In genomic region chr12:57184401-57185147, GRCm38 (mm10) we compare ENCODE assay signal across 16 mouse cellular contexts. TPM values are rescaled to one million over a fixed set of nuclear protein-coding genes. Genes with fewer than 3 reads are reported as not detected.
DNase-seq lines count a peak whose midpoint lies in the region; ATAC-seq and TF ChIP-seq lines count a peak whose summit lies in the region.
"Had no signal": no experiment of that assay in that cellular context is flagged by ENCODE, and none has a peak within 500 bp of the region (broad histone marks: within the 10 kb centered on the region; RNA-seq: fewer than 3 reads in every experiment).

No protein-coding gene starts in this region.

- no peaks in the 10 kb centered on the region for H3K36me3 ChIP-seq in hindbrain, postnatal 0 days (ENCODE audit: insufficient read depth, low read length)
- no peaks in the 10 kb centered on the region for H3K36me3 ChIP-seq in hindbrain, embryonic 16.5 days (ENCODE audit: control insufficient read depth, insufficient read depth, low read length)
- no peaks in the 10 kb centered on the region for H3K36me3 ChIP-seq in liver, embryonic 11.5 days (ENCODE audit: control insufficient read depth, insufficient read depth, low read length)
- H3K36me3 ChIP-seq: embryonic facial prominence, embryonic 15.5 days; intestine, embryonic 15.5 days; lung, embryonic 15.5 days; midbrain, embryonic 12.5 days had no signal

- 53% methylated on average over 2 of the region's 2 CpGs for WGBS in hindbrain, postnatal 0 days
- WGBS in hindbrain, embryonic 16.5 days: 59% methylated on average over 2 of the region's 2 CpGs
- WGBS in liver, embryonic 11.5 days: 42% methylated on average over 2 of the region's 2 CpGs

- peak; percentile 45 for DNase-seq in hindbrain, postnatal 0 days (ENCODE audit: low spot score)
- peak; percentile 21 for DNase-seq in 416B (ENCODE audit: low read depth)
- peak; percentile 48 for DNase-seq in NIH3T3 (ENCODE audit: low read depth)
- DNase-seq in liver, embryonic 11.5 days (ENCODE audit: low spot score): no peak
- no peak for DNase-seq in urinary bladder, postnatal 25 days (ENCODE audit: low spot score)
- DNase-seq in adrenal gland, postnatal 36 days: no peak
- DNase-seq: cerebellum, adult 9-11 months; heart, adult 11 months; heart, postnatal 14 days had no signal

- no peak overlapping the region for H3K9ac ChIP-seq in hindbrain, postnatal 0 days (replicated peaks; ENCODE audit: low read length)
- H3K9ac ChIP-seq in hindbrain, embryonic 16.5 days (ENCODE audit: low read depth, low read length): no peak overlapping the region
- H3K9ac ChIP-seq in liver, embryonic 11.5 days (ENCODE audit: low read depth, low read length): no peak overlapping the region
- H3K9ac ChIP-seq: embryonic facial prominence, embryonic 15.5 days; intestine, embryonic 15.5 days; lung, embryonic 15.5 days; midbrain, embryonic 12.5 days had no signal

- no peak overlapping the region for H3K4me3 ChIP-seq in hindbrain, postnatal 0 days (ENCODE audit: low read length)
- no peak overlapping the region for H3K4me3 ChIP-seq in hindbrain, embryonic 16.5 days (ENCODE audit: low read length)
- no peak overlapping the region for H3K4me3 ChIP-seq in liver, embryonic 11.5 days (ENCODE audit: low read depth, low read length)
- H3K4me3 ChIP-seq: embryonic facial prominence, embryonic 15.5 days; intestine, embryonic 15.5 days; lung, embryonic 15.5 days; midbrain, embryonic 12.5 days had no signal

- H3K4me1 ChIP-seq in hindbrain, postnatal 0 days (ENCODE audit: insufficient read depth, low read length): no peaks in the 10 kb centered on the region
- H3K4me1 ChIP-seq in hindbrain, embryonic 16.5 days (ENCODE audit: control insufficient read depth, insufficient read depth, low read depth, low read length): no peaks in the 10 kb centered on the region
- peaks cover 8% of the 10 kb centered on the region for H3K4me1 ChIP-seq in liver, embryonic 11.5 days (replicated peaks; ENCODE audit: control insufficient read depth, insufficient read depth, low read length)
- H3K4me1 ChIP-seq: embryonic facial prominence, embryonic 15.5 days; intestine, embryonic 15.5 days had no signal

- no peak for ATAC-seq in hindbrain, postnatal 0 days
- no peak for ATAC-seq in hindbrain, embryonic 16.5 days
- ATAC-seq in liver, embryonic 11.5 days (replicated peaks; ENCODE audit: low FRiP score): peak; percentile 82
- ATAC-seq in granulocyte monocyte progenitor cell, adult 5-6 weeks (replicated peaks; ENCODE audit: poor library complexity, severe bottlenecking): no peak
- ATAC-seq: intestine, embryonic 15.5 days had no signal

- TF ChIP-seq CTCF in hindbrain, postnatal 0 days (IDR thresholded peaks at IDR 0.05; ENCODE audit: low read depth): peak; percentile 45

- no peak overlapping the region for H3K4me2 ChIP-seq in hindbrain, postnatal 0 days (ENCODE audit: low read depth, low read length)
- no peak overlapping the region for H3K4me2 ChIP-seq in hindbrain, embryonic 16.5 days (ENCODE audit: low read length)
- peak overlapping the region; percentile 35 for H3K4me2 ChIP-seq in liver, embryonic 11.5 days
- H3K4me2 ChIP-seq: embryonic facial prominence, embryonic 15.5 days; intestine, embryonic 15.5 days; lung, embryonic 15.5 days; midbrain, embryonic 12.5 days had no signal

- H3K27ac ChIP-seq in hindbrain, postnatal 0 days: no peak overlapping the region
- H3K27ac ChIP-seq in hindbrain, embryonic 16.5 days (ENCODE audit: low read depth, low read length): no peak overlapping the region
- no peak overlapping the region for H3K27ac ChIP-seq in liver, embryonic 11.5 days (ENCODE audit: low read depth, low read length)
- H3K27ac ChIP-seq: embryonic facial prominence, embryonic 15.5 days; intestine, embryonic 15.5 days; lung, embryonic 15.5 days; midbrain, embryonic 12.5 days had no signal

- H3K27me3 ChIP-seq in hindbrain, postnatal 0 days (ENCODE audit: insufficient read depth, low read length): no peaks in the 10 kb centered on the region
- no peaks in the 10 kb centered on the region for H3K27me3 ChIP-seq in hindbrain, embryonic 16.5 days (replicated peaks; ENCODE audit: control insufficient read depth, insufficient read depth, low read length)
- H3K27me3 ChIP-seq in liver, embryonic 11.5 days (replicated peaks; ENCODE audit: control insufficient read depth, insufficient read depth, low read length): no peaks in the 10 kb centered on the region
- H3K27me3 ChIP-seq: intestine, embryonic 15.5 days; lung, embryonic 15.5 days had no signal

- H3K9me3 ChIP-seq in hindbrain, postnatal 0 days (ENCODE audit: low read length): no peaks in the 10 kb centered on the region
- H3K9me3 ChIP-seq in hindbrain, embryonic 16.5 days (ENCODE audit: control insufficient read depth, low read length): no peaks in the 10 kb centered on the region
- H3K9me3 ChIP-seq in liver, embryonic 11.5 days (ENCODE audit: control insufficient read depth, low read length): no peaks in the 10 kb centered on the region
- H3K9me3 ChIP-seq: embryonic facial prominence, embryonic 15.5 days; intestine, embryonic 15.5 days; lung, embryonic 15.5 days; midbrain, embryonic 12.5 days had no signal

RNA-seq across cellular contexts. Expression of gene Slc25a21, which starts 12.7 kb away (rescaled TPM):
- not detected in 2 replicates for total RNA-seq in hindbrain, postnatal 0 days (2014; rRNA removed)
- 0.50 and 0.54 TPM in 2 replicates for polyA plus RNA-seq in hindbrain, postnatal 0 days (2015; fragmentation: Nextera tagmentation; extraction: Ambion mirVana)
- 0.10 and 0.20 TPM in 2 replicates for polyA plus RNA-seq in hindbrain, embryonic 16.5 days (2015; fragmentation: Nextera tagmentation; extraction: Ambion mirVana)
- polyA plus RNA-seq in liver, embryonic 11.5 days (2014; fragmentation: Nextera tagmentation; extraction: Ambion mirVana): 40.5 and 41.5 TPM in 2 replicates
- total RNA-seq in granulocyte monocyte progenitor cell, adult 5-6 weeks (2014; fragmentation: Nextera tagmentation): 0.19 TPM in 1 of 2 replicates, not detected in the other
- 0.31 and 0.56 TPM in 2 replicates for total RNA-seq in granulocyte monocyte progenitor cell, adult 5-6 weeks (2017)
- under 1 TPM; 0.26 to 0.69 TPM for total RNA-seq in adrenal gland, postnatal 36 days (2021)
- polyA plus RNA-seq: large intestine, adult 2 months had no signal

RNA-seq across cellular contexts. Expression of gene Prps1l3, which starts 45.6 kb away (rescaled TPM):
- 18.9 and 23.3 TPM in 2 replicates for total RNA-seq in hindbrain, postnatal 0 days (2014; rRNA removed)
- 15.1 and 15.8 TPM in 2 replicates for polyA plus RNA-seq in hindbrain, postnatal 0 days (2015; fragmentation: Nextera tagmentation; extraction: Ambion mirVana)
- polyA plus RNA-seq in hindbrain, embryonic 16.5 days (2015; fragmentation: Nextera tagmentation; extraction: Ambion mirVana): 23.2 and 25.3 TPM in 2 replicates
- 86.0 and 102 TPM in 2 replicates for polyA plus RNA-seq in liver, embryonic 11.5 days (2014; fragmentation: Nextera tagmentation; extraction: Ambion mirVana)
- 26.6 and 36.6 TPM in 2 replicates for total RNA-seq in granulocyte monocyte progenitor cell, adult 5-6 weeks (2014; fragmentation: Nextera tagmentation)
- total RNA-seq in granulocyte monocyte progenitor cell, adult 5-6 weeks (2017): 70.2 and 101 TPM in 2 replicates
- total RNA-seq in adrenal gland, postnatal 36 days (2021): 10 to 100 TPM; 33.9 to 39.0 TPM

RNA-seq across cellular contexts. Expression of gene Mipol1, which starts 45.7 kb away (rescaled TPM):
- 6.3 and 6.5 TPM in 2 replicates for total RNA-seq in hindbrain, postnatal 0 days (2014; rRNA removed)
- 4.5 and 5.4 TPM in 2 replicates for polyA plus RNA-seq in hindbrain, postnatal 0 days (2015; fragmentation: Nextera tagmentation; extraction: Ambion mirVana)
- 5.2 and 5.6 TPM in 2 replicates for polyA plus RNA-seq in hindbrain, embryonic 16.5 days (2015; fragmentation: Nextera tagmentation; extraction: Ambion mirVana)
- 8.5 and 11.0 TPM in 2 replicates for polyA plus RNA-seq in liver, embryonic 11.5 days (2014; fragmentation: Nextera tagmentation; extraction: Ambion mirVana)
- total RNA-seq in granulocyte monocyte progenitor cell, adult 5-6 weeks (2014; fragmentation: Nextera tagmentation): 3.8 and 5.9 TPM in 2 replicates
- 5.0 and 8.1 TPM in 2 replicates for total RNA-seq in granulocyte monocyte progenitor cell, adult 5-6 weeks (2017)
- total RNA-seq in adrenal gland, postnatal 36 days (2021): 10 to 100 TPM; 10.3 to 13.3 TPM

Comparison
In these comparisons a context has a peak if more than half of its experiments do, and no peak if none do; other contexts are left out.
1. DNase-seq: peak in hindbrain, postnatal 0 days (single experiment), 416B (single experiment) and NIH3T3 (single experiment); none in liver, embryonic 11.5 days (single experiment), urinary bladder, postnatal 25 days (single experiment) and adrenal gland, postnatal 36 days (0 of 2).